Mouse (Mus musculus): ENCODE results near the gene Serpinb8. TPM values are rescaled to one million over a fixed set of nuclear protein-coding genes. Genes with fewer than 3 reads are reported as not detected.

The Serpinb8 gene
- polyA plus RNA-seq, 1 experiment from 2014 or later: 1.5 TPM

Other genes starting within 250 kb of the Serpinb8 start
- not detected in 2 replicates for gene Serpinb11, start 228.8 kb upstream of the Serpinb8 start, polyA plus RNA-seq (2014; fragmentation: Nextera tagmentation; extraction: Ambion mirVana)
- gene Serpinb7, start 190.4 kb upstream of the Serpinb8 start, polyA plus RNA-seq (2014; fragmentation: Nextera tagmentation; extraction: Ambion mirVana): not detected in 2 replicates
- gene Serpinb2, start 78.6 kb upstream of the Serpinb8 start, polyA plus RNA-seq (2014; fragmentation: Nextera tagmentation; extraction: Ambion mirVana): 0.21 and 0.26 TPM in 2 replicates